Mouse (Mus musculus): Measurements from ENCODE around the gene Rpl38. TPM values are rescaled to one million over a fixed set of nuclear protein-coding genes. Genes with fewer than 3 reads are reported as not detected.

Gene Rpl38
- polyA plus RNA-seq, 1 experiment from 2014 or later = 826 TPM

- 45% methylated on average over 9 of the region's 10 CpGs for WGBS
- Histone ChIP-seq H3K4me1 (ENCODE audit: control insufficient read depth, insufficient read depth, low read length) (peaks cover 4% of the 10 kb centered on the region), H3K9me3 (ENCODE audit: control insufficient read depth, low read length) (no peaks in the 10 kb centered on the region), H3K4me3 (ENCODE audit: low read depth, low read length) (no peak overlapping the region), H3K36me3 (ENCODE audit: control insufficient read depth, insufficient read depth, low read length) (no peaks in the 10 kb centered on the region), H3K9ac (ENCODE audit: low read length) (no peak overlapping the region), H3K27me3 (ENCODE audit: control insufficient read depth, insufficient read depth, low read length) (no peaks in the 10 kb centered on the region), H3K27ac (ENCODE audit: low read depth, low read length) (peak overlapping the region; percentile 49; the same call in 1 of the 2 replicates), H3K4me2 (ENCODE audit: low read depth) (no peak overlapping the region)
- DNase-seq (ENCODE audit: low spot score) = no peak
- ATAC-seq (ENCODE audit: insufficient read depth, low FRiP score, low TSS enrichment) = no peak
Observed at GRCm38 (mm10) chr11:114687574-114688188, 19.4 kb downstream of the Rpl38 start.

- no peak overlapping the region for H3K27ac ChIP-seq (ENCODE audit: low read depth, low read length)
- DNase-seq (ENCODE audit: low spot score) (no peak), ATAC-seq (ENCODE audit: insufficient read depth, low FRiP score, low TSS enrichment) (no peak)
- H3K4me3 ChIP-seq (ENCODE audit: low read depth, low read length) = no peak overlapping the region
- no peak overlapping the region for H3K9ac ChIP-seq (ENCODE audit: low read length)
- H3K27me3 ChIP-seq (ENCODE audit: control insufficient read depth, insufficient read depth, low read length) = no peaks in the 10 kb centered on the region
- H3K4me1 ChIP-seq (ENCODE audit: control insufficient read depth, insufficient read depth, low read length) = peaks cover 4% of the 10 kb centered on the region
- no peaks in the 10 kb centered on the region for H3K36me3 ChIP-seq (ENCODE audit: control insufficient read depth, insufficient read depth, low read length)
- H3K4me2 ChIP-seq (ENCODE audit: low read depth) = no peak overlapping the region
- 90% methylated on average over 3 of the region's 3 CpGs for WGBS
- no peaks in the 10 kb centered on the region for H3K9me3 ChIP-seq (ENCODE audit: control insufficient read depth, low read length)
Observed at GRCm38 (mm10) chr11:114688729-114689128, 20.4 kb downstream of the Rpl38 start.

- no peak overlapping the region for H3K27ac ChIP-seq (ENCODE audit: low read depth, low read length)
- H3K4me2 ChIP-seq (ENCODE audit: low read depth) = no peak overlapping the region
- H3K36me3 ChIP-seq (ENCODE audit: control insufficient read depth, insufficient read depth, low read length) = no peaks in the 10 kb centered on the region
- no peak overlapping the region for H3K9ac ChIP-seq (ENCODE audit: low read length)
- no peak overlapping the region for H3K4me3 ChIP-seq (ENCODE audit: low read depth, low read length)
- no peaks in the 10 kb centered on the region for H3K9me3 ChIP-seq (ENCODE audit: control insufficient read depth, low read length)
- 94% methylated on average over 15 of the region's 15 CpGs for WGBS
- DNase-seq (ENCODE audit: low spot score) (no peak), ATAC-seq (ENCODE audit: insufficient read depth, low FRiP score, low TSS enrichment) (no peak)
- H3K27me3 ChIP-seq (ENCODE audit: control insufficient read depth, insufficient read depth, low read length) = no peaks in the 10 kb centered on the region
- no peaks in the 10 kb centered on the region for H3K4me1 ChIP-seq (ENCODE audit: control insufficient read depth, insufficient read depth, low read length)
Observed at GRCm38 (mm10) chr11:114690192-114690591, 21.9 kb downstream of the Rpl38 start.

- 63% methylated on average over 6 of the region's 6 CpGs for WGBS
- no peaks in the 10 kb centered on the region for H3K9me3 ChIP-seq (ENCODE audit: control insufficient read depth, low read length)
- no peaks in the 10 kb centered on the region for H3K36me3 ChIP-seq (ENCODE audit: control insufficient read depth, insufficient read depth, low read length)
- ATAC-seq (ENCODE audit: insufficient read depth, low FRiP score, low TSS enrichment) (no peak), DNase-seq (ENCODE audit: low spot score) (no peak)
- H3K9ac ChIP-seq (ENCODE audit: low read length) = no peak overlapping the region
- no peak overlapping the region for H3K27ac ChIP-seq (ENCODE audit: low read depth, low read length)
- H3K4me1 ChIP-seq (ENCODE audit: control insufficient read depth, insufficient read depth, low read length) = no peaks in the 10 kb centered on the region
- H3K4me3 ChIP-seq (ENCODE audit: low read depth, low read length) = no peak overlapping the region
- H3K4me2 ChIP-seq (ENCODE audit: low read depth) = no peak overlapping the region
- no peaks in the 10 kb centered on the region for H3K27me3 ChIP-seq (ENCODE audit: control insufficient read depth, insufficient read depth, low read length)
Observed at GRCm38 (mm10) chr11:114691454-114692182, 23.3 kb downstream of the Rpl38 start.

- Histone ChIP-seq H3K9me3 (ENCODE audit: control insufficient read depth, low read length) (no peaks in the 10 kb centered on the region), H3K27me3 (ENCODE audit: control insufficient read depth, insufficient read depth, low read length) (no peaks in the 10 kb centered on the region), H3K27ac (ENCODE audit: low read depth, low read length) (no peak overlapping the region), H3K4me2 (ENCODE audit: low read depth) (no peak overlapping the region), H3K36me3 (ENCODE audit: control insufficient read depth, insufficient read depth, low read length) (no peaks in the 10 kb centered on the region), H3K4me3 (ENCODE audit: low read depth, low read length) (no peak overlapping the region), H3K9ac (ENCODE audit: low read length) (no peak overlapping the region), H3K4me1 (ENCODE audit: control insufficient read depth, insufficient read depth, low read length) (no peaks in the 10 kb centered on the region)
- no peak for ATAC-seq (ENCODE audit: insufficient read depth, low FRiP score, low TSS enrichment)
- DNase-seq (ENCODE audit: low spot score) = no peak
- 36% methylated on average over 7 of the region's 7 CpGs for WGBS
Observed at GRCm38 (mm10) chr11:114692601-114693000, 24.3 kb downstream of the Rpl38 start.

- Histone ChIP-seq H3K9ac (ENCODE audit: low read length) (no peak overlapping the region), H3K4me1 (ENCODE audit: control insufficient read depth, insufficient read depth, low read length) (no peaks in the 10 kb centered on the region), H3K36me3 (ENCODE audit: control insufficient read depth, insufficient read depth, low read length) (no peaks in the 10 kb centered on the region), H3K27ac (ENCODE audit: low read depth, low read length) (no peak overlapping the region), H3K4me2 (ENCODE audit: low read depth) (no peak overlapping the region), H3K27me3 (ENCODE audit: control insufficient read depth, insufficient read depth, low read length) (no peaks in the 10 kb centered on the region), H3K4me3 (ENCODE audit: low read depth, low read length) (no peak overlapping the region), H3K9me3 (ENCODE audit: control insufficient read depth, low read length) (no peaks in the 10 kb centered on the region)
- WGBS = 89% methylated on average over 6 of the region's 6 CpGs
- DNase-seq (ENCODE audit: low spot score) = no peak
- ATAC-seq (ENCODE audit: insufficient read depth, low FRiP score, low TSS enrichment) = no peak
Observed at GRCm38 (mm10) chr11:114693456-114693855, 25.1 kb downstream of the Rpl38 start.

- Histone ChIP-seq H3K27ac (ENCODE audit: low read depth, low read length) (no peak overlapping the region), H3K4me2 (ENCODE audit: low read depth) (no peak overlapping the region), H3K36me3 (ENCODE audit: control insufficient read depth, insufficient read depth, low read length) (no peaks in the 10 kb centered on the region), H3K9me3 (ENCODE audit: control insufficient read depth, low read length) (no peaks in the 10 kb centered on the region), H3K4me3 (ENCODE audit: low read depth, low read length) (no peak overlapping the region), H3K4me1 (ENCODE audit: control insufficient read depth, insufficient read depth, low read length) (no peaks in the 10 kb centered on the region), H3K9ac (ENCODE audit: low read length) (no peak overlapping the region), H3K27me3 (ENCODE audit: control insufficient read depth, insufficient read depth, low read length) (no peaks in the 10 kb centered on the region)
- ATAC-seq (ENCODE audit: insufficient read depth, low FRiP score, low TSS enrichment) (no peak), DNase-seq (ENCODE audit: low spot score) (no peak)
- 85% methylated on average over 2 of the region's 2 CpGs for WGBS
Observed at GRCm38 (mm10) chr11:114694451-114694850, 26.1 kb downstream of the Rpl38 start.

- WGBS = 92% methylated on average over 7 of the region's 7 CpGs
- no peak overlapping the region for H3K4me2 ChIP-seq (ENCODE audit: low read depth)
- no peak for DNase-seq (ENCODE audit: low spot score)
Observed at GRCm38 (mm10) chr11:114698496-114698895, 30.2 kb downstream of the Rpl38 start.

GRCm38 (mm10) chr11:114699511-114699910, 31.2 kb downstream of the Rpl38 start:
- Histone ChIP-seq H3K27ac (ENCODE audit: low read depth, low read length) (no peak overlapping the region), H3K9me3 (ENCODE audit: control insufficient read depth, low read length) (no peaks in the 10 kb centered on the region), H3K4me2 (ENCODE audit: low read depth) (no peak overlapping the region), H3K9ac (ENCODE audit: low read length) (no peak overlapping the region), H3K4me3 (ENCODE audit: low read depth, low read length) (no peak overlapping the region), H3K27me3 (ENCODE audit: control insufficient read depth, insufficient read depth, low read length) (no peaks in the 10 kb centered on the region), H3K36me3 (ENCODE audit: control insufficient read depth, insufficient read depth, low read length) (no peaks in the 10 kb centered on the region), H3K4me1 (ENCODE audit: control insufficient read depth, insufficient read depth, low read length) (peaks cover 6% of the 10 kb centered on the region)
- no peak for ATAC-seq (ENCODE audit: insufficient read depth, low FRiP score, low TSS enrichment)
- no peak for DNase-seq (ENCODE audit: low spot score)
- WGBS = 85% methylated on average over 12 of the region's 12 CpGs

More at GRCm38 (mm10) chr11:114698496-114698895, 30.2 kb downstream of the Rpl38 start:
- Histone ChIP-seq H3K9me3 (ENCODE audit: control insufficient read depth, low read length) (no peaks in the 10 kb centered on the region), H3K36me3 (ENCODE audit: control insufficient read depth, insufficient read depth, low read length) (no peaks in the 10 kb centered on the region), H3K27me3 (ENCODE audit: control insufficient read depth, insufficient read depth, low read length) (no peaks in the 10 kb centered on the region), H3K4me3 (ENCODE audit: low read depth, low read length) (no peak overlapping the region), H3K27ac (ENCODE audit: low read depth, low read length) (no peak overlapping the region), H3K4me1 (ENCODE audit: control insufficient read depth, insufficient read depth, low read length) (no peaks in the 10 kb centered on the region), H3K9ac (ENCODE audit: low read length) (no peak overlapping the region)
- ATAC-seq (ENCODE audit: insufficient read depth, low FRiP score, low TSS enrichment) = no peak

Data from neural tube, embryonic 11.5 days (tissue).